Comparison of ENCODE assay signal across 8 mouse cellular contexts in genomic region chr1:180941726-180942125, GRCm38 (mm10). TPM values are rescaled to one million over a fixed set of nuclear protein-coding genes. Genes with fewer than 3 reads are reported as not detected.
DNase-seq lines count a peak whose midpoint lies in the region; ATAC-seq and TF ChIP-seq lines count a peak whose summit lies in the region.

No protein-coding gene starts in this region.

- intact Hi-C loops in left cerebral cortex, adult 2 months (cut with DNase I), result no loop called here
- intact Hi-C loops in left cerebral cortex, postnatal 4 days (cut with DNase I), result no loop called here

- ATAC-seq in megakaryocyte-erythroid progenitor cell, adult 5-6 weeks (replicated peaks; ENCODE audit: low FRiP score, low TSS enrichment, poor library complexity, severe bottlenecking), result 0 out of 2 replicates have a peak, but pooled peaks have one; percentile 21

- TF ChIP-seq CTCF in left cerebral cortex, adult 2 months (IDR thresholded peaks at IDR 0.05), result no peak
- TF ChIP-seq CTCF in cortical plate, adult 2 months (IDR thresholded peaks at IDR 0.05; ENCODE audit: extremely low read depth, insufficient read depth, low read length), result no peak

- TF ChIP-seq POLR2A in cortical plate, adult 2 months (IDR thresholded peaks at IDR 0.05; ENCODE audit: extremely low read depth, insufficient read depth, low read length), result no peak

- H3K4me3 ChIP-seq in left cerebral cortex, adult 2 months, result peak overlapping the region; percentile 64
- H3K4me3 ChIP-seq in cortical plate, adult 2 months (ENCODE audit: insufficient read depth, low read length), result peak overlapping the region; percentile 42

- H3K27ac ChIP-seq in left cerebral cortex, adult 2 months, result peak overlapping the region; percentile 72
- peak overlapping the region; percentile 49 for H3K27ac ChIP-seq in cortical plate, adult 2 months (ENCODE audit: insufficient read depth, low read length)

- H3K4me1 ChIP-seq in cortical plate, adult 2 months (ENCODE audit: control insufficient read depth, insufficient read depth, low read length), result no peaks in the 10 kb centered on the region

- no peak for DNase-seq in left cerebral cortex, adult 2 months (ENCODE audit: extremely low spot score in 1 of 2, low spot score in 2 of 2)
- no peak for DNase-seq in left cerebral cortex, adult 11 months (ENCODE audit: low spot score)
- peak; percentile 43 for DNase-seq in heart, postnatal 4 days
- DNase-seq in layer of hippocampus, postnatal 36 days, result no peak
- DNase-seq in left cerebral cortex, postnatal 4 days, result no peak
- DNase-seq in kidney, adult 18-20 months, result no peak

RNA-seq across cellular contexts. Expression of gene Tmem63a, which starts 0.4 kb away (rescaled TPM):
- total RNA-seq in left cerebral cortex, adult 2 months (2021), result 10 to 100 TPM; 15.4 to 16.3 TPM
- polyA plus RNA-seq in cortical plate, adult 2 months (2012; rRNA removed), result 48.2 and 64.1 TPM in 2 replicates
- 10 to 100 TPM; 17.7 to 18.0 TPM for total RNA-seq in heart, postnatal 4 days (2021)
- 22.5 and 26.6 TPM in 2 replicates for total RNA-seq in megakaryocyte-erythroid progenitor cell, adult 5-6 weeks (2014; fragmentation: Nextera tagmentation)
- 4.8 and 10.8 TPM in 2 replicates for total RNA-seq in megakaryocyte-erythroid progenitor cell, adult 5-6 weeks (2017)
- 10 to 100 TPM; 18.1 to 19.6 TPM for total RNA-seq in layer of hippocampus, postnatal 36 days (2021)
- total RNA-seq in left cerebral cortex, postnatal 4 days (2021), result 1 to 10 TPM; 1.8 to 3.3 TPM

RNA-seq across cellular contexts. Expression of gene Lefty1, which starts 6.9 kb away (rescaled TPM):
- total RNA-seq in left cerebral cortex, adult 2 months (2021), result under 1 TPM in 1 of 2 experiments, not detected in 1; 0.77 TPM
- 1.5 and 8.1 TPM in 2 replicates for polyA plus RNA-seq in cortical plate, adult 2 months (2012; rRNA removed)
- total RNA-seq in heart, postnatal 4 days (2021), result under 1 TPM; 0.48 to 0.79 TPM
- 6.4 and 11.9 TPM in 2 replicates for total RNA-seq in megakaryocyte-erythroid progenitor cell, adult 5-6 weeks (2014; fragmentation: Nextera tagmentation)
- total RNA-seq in megakaryocyte-erythroid progenitor cell, adult 5-6 weeks (2017), result 3.4 TPM in 1 of 2 replicates, not detected in the other
- 10 to 100 TPM; 11.8 to 13.9 TPM for total RNA-seq in layer of hippocampus, postnatal 36 days (2021)
- total RNA-seq in left cerebral cortex, postnatal 4 days (2021), result 1 to 10 TPM; 2.9 to 3.4 TPM

RNA-seq across cellular contexts. Expression of gene Pycr2, which starts 37.6 kb away (rescaled TPM):
- 10 to 100 TPM; 26.7 to 28.3 TPM for total RNA-seq in left cerebral cortex, adult 2 months (2021)
- polyA plus RNA-seq in cortical plate, adult 2 months (2012; rRNA removed), result 36.6 and 38.0 TPM in 2 replicates
- 10 to 100 TPM; 16.1 to 18.8 TPM for total RNA-seq in heart, postnatal 4 days (2021)
- 57.0 and 70.4 TPM in 2 replicates for total RNA-seq in megakaryocyte-erythroid progenitor cell, adult 5-6 weeks (2014; fragmentation: Nextera tagmentation)
- 21.1 and 34.2 TPM in 2 replicates for total RNA-seq in megakaryocyte-erythroid progenitor cell, adult 5-6 weeks (2017)
- total RNA-seq in layer of hippocampus, postnatal 36 days (2021), result 10 to 100 TPM; 40.4 to 43.2 TPM
- total RNA-seq in left cerebral cortex, postnatal 4 days (2021), result 10 to 100 TPM; 28.6 to 31.6 TPM

RNA-seq across cellular contexts. Expression of gene Lefty2, which starts 48.8 kb away (rescaled TPM):
- under 1 TPM; 0.61 to 0.84 TPM for total RNA-seq in left cerebral cortex, adult 2 months (2021)
- 1.2 and 1.9 TPM in 2 replicates for polyA plus RNA-seq in cortical plate, adult 2 months (2012; rRNA removed)
- total RNA-seq in heart, postnatal 4 days (2021), result not detected
- total RNA-seq in megakaryocyte-erythroid progenitor cell, adult 5-6 weeks (2014; fragmentation: Nextera tagmentation), result not detected in 2 replicates
- total RNA-seq in megakaryocyte-erythroid progenitor cell, adult 5-6 weeks (2017), result not detected in 2 replicates
- 1 to 10 TPM; 1.3 to 1.4 TPM for total RNA-seq in layer of hippocampus, postnatal 36 days (2021)
- 10 to 100 TPM in 1 of 2 experiments, 1 to 10 TPM in 1; 9.9 to 14.0 TPM for total RNA-seq in left cerebral cortex, postnatal 4 days (2021)
